Mouse (Mus musculus) common myeloid progenitor, adult 5-6 weeks (primary cell): ENCODE data around the gene Hyal1. TPM values are rescaled to one million over a fixed set of nuclear protein-coding genes. Genes with fewer than 3 reads are reported as not detected.
"Not testable (repeated sequence)": the region's sequence is repeated elsewhere in the genome, so short reads cannot be mapped to it uniquely, and the experiment has no call there.

Source experiments
- ATAC-seq: replicated peaks from 2 replicates; pipeline ENCODE4 v1.8.0; 2016; ENCODE audit warnings: low read depth, mild to moderate bottlenecking, moderate TSS enrichment, inconsistent platforms; ENCODE audit not compliant: poor library complexity, severe bottlenecking
- total RNA-seq: library from RNA; stranded (forward); fragments of 200-1000, 187-1606 nt; gene quantifications from 2 replicates; pipeline ENCODE4 v1.2.3, GENCODE M21; 2017

Gene Hyal1
- total RNA-seq, 1 experiment from 2014 or later = 1.2 TPM

DNA sequence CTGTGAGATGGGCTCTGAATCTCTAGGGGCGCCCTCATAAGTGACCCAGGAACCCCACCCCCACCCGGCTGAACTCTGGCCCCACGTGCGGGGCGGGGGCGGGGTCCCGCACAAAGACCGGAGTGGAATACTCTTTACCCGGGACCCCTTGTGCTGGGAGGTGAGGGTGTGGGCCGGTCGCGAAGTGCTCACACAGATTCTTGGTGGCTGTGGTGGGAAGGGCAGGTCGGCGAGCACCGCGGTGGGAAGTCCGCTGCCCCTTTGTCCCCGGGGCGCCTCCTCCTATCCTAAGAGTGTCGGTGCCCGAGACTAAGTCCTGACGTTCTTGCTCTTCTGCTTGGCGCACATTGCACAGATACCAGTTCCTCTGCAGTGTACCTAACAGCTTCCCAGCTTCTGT lies 7.5 kb upstream of the Hyal1 start:
- ATAC-seq = peak; percentile 10; the same call in 1 of the 2 replicates

DNA sequence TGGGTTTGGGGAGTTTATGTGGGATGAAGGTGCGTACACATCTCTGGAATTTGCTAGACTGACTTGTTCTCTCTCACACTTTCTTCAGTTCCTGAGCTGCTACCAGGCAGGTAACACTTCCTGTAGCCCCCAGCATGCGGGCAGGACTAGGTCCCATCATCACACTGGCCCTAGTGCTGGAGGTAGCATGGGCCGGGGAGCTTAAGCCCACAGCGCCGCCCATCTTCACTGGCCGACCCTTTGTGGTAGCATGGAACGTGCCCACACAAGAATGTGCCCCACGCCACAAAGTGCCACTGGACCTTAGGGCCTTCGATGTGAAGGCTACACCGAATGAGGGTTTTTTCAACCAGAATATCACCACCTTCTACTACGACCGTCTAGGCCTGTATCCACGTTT lies 6.7 kb upstream of the Hyal1 start:
- no peak for ATAC-seq

DNA sequence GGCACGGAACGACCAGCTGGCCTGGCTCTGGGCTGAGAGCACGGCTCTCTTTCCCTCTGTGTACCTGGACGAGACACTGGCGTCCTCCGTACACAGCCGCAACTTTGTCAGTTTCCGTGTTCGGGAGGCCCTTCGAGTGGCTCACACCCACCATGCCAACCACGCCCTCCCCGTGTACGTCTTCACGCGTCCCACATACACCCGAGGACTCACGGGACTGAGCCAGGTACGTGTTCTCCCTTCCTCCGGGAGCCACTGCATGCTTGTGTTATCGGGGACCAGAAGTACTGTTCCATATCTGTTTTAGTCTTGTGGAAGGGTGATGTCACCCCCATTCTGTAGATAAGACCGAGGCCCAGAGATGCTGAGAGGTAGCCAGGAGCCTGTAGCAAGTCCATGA lies 5.9 kb upstream of the Hyal1 start:
- ATAC-seq = no peak

DNA sequence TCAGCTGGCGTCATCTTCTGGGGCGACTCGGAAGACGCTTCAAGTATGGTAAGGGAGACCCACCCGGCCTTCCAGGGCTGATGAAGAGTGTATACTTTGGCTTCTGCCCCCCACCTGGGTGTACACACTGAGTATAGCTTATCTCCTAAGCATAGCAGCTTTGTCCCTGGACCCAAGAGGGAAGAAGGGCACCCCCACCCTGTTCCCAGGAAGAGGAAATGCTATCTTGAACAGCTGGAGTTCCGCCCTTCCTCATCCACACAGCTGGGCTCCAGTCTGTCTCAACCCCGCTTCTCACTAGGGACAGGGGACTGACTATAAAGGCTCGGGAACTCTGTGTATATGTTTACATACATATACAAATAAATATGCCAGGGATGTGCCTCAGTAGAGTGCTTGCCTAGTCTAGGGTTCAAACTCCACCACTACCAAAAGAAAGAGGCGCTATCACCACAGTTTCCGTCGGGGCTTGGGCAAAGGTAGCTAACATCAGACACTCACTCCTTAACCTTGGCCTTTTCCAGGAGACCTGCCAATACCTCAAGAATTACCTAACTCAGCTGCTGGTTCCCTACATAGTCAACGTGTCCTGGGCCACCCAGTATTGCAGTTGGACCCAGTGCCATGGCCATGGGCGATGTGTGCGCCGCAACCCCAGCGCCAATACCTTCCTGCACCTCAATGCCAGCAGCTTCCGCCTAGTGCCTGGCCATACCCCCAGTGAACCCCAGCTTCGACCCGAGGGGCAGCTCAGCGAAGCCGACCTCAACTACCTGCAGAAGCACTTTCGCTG lies 5.0 kb upstream of the Hyal1 start:
- no peak for ATAC-seq

DNA sequence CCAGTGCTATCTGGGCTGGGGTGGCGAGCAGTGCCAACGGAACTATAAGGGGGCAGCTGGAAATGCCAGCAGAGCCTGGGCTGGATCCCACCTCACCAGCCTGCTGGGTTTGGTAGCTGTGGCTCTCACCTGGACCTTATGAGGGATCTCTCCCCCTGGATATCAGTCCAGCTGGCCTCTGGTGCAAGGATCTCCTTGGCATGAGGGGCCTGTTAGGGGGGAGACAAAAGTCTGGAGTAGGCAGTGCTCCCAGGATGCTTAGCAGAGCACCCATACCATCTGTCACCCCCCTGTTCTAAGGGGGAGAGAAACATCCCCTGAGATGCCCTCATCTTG lies 4.4 kb upstream of the Hyal1 start:
- ATAC-seq = no peak

DNA sequence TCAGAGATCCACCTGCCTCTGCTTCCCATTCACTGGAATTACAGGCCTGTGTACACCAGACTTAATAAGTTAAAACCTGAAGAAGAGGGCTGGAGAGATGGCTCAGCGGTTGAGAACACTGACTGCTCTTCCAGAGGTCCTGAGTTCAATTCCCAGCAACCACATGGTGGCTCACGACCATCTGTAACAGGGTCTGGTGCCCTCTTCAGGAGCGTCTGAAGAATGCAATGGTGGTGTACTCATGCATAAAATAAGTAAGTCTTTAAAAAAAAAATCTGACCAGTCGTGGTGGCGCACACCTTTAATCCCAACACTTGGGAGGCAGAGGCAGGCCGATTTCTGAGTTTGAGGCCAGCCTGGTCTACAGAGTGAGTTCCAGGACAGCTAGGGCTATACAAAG lies 3.0 kb upstream of the Hyal1 start:
- not testable (repeated sequence) for ATAC-seq

DNA sequence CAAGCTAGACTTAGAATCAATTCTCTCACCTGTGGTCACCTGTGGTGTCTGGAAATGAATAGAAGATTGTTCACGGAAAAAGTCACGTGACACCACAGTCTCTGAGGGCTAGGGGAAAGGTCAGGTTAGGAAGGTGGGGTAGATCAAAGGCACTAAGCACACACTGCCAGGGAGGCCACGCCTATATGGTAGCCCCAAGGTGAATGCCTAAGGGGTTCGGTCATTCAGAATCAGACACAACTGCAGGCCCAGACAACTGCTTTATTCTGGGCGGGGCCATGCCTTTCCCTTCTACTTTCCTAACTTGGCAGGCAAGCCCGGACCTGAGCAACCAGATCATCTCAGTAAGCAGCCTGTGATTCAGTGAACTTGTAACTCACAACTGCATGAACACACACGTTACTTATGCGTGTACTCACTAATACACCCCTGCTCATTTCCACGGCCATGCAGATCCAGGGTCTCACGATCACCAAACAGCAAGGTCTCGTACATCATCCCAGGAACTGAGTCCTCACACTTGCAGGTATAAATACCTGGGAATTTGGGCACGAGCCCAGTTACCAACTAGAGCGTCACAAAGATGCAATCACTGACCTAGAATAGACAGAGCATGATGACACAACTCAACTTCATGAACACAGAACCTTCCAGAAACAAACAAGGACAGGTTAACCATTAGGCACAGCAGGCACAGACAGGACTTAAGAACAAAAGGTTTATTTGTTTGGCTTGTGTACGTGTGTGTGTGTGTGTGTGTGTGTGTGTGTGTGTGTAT lies 959 bp upstream of the Hyal1 start:
- no peak for ATAC-seq

DNA sequence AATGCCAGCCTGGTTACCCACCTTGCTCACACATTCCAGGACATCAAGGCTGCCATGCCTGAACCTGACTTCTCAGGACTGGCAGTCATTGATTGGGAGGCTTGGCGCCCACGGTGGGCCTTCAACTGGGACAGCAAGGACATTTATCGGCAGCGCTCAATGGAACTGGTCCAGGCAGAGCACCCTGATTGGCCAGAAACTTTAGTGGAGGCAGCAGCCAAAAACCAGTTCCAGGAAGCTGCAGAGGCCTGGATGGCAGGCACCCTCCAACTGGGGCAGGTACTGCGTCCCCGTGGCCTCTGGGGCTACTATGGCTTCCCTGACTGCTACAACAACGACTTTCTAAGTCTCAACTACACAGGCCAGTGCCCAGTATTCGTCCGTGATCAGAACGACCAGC lies 1.1 kb downstream of the Hyal1 start:
- no peak for ATAC-seq

DNA sequence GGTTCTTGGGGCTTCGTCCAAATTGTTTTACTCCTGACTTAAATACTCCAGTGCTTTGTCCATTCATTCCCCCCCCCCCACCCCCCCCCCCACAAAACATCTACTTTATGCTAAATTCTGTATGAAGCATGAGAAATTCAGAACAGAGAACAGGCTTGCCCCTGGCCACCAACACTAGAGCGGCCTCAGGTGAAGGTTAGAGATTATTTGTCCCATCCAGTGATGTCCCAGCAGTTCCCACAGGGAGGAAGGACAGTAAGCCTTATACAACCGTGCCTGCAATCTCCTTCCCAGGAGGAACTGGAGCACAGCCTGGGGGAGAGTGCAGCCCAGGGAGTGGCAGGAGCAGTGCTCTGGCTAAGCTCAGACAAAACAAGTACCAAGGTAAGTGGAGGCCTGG lies 1.9 kb downstream of the Hyal1 start, which contains the start of gene Naa80:
Naa80 (plus strand) TSS at position 301 of the 400 bp plus-strand sequence.
- no peak for ATAC-seq

DNA sequence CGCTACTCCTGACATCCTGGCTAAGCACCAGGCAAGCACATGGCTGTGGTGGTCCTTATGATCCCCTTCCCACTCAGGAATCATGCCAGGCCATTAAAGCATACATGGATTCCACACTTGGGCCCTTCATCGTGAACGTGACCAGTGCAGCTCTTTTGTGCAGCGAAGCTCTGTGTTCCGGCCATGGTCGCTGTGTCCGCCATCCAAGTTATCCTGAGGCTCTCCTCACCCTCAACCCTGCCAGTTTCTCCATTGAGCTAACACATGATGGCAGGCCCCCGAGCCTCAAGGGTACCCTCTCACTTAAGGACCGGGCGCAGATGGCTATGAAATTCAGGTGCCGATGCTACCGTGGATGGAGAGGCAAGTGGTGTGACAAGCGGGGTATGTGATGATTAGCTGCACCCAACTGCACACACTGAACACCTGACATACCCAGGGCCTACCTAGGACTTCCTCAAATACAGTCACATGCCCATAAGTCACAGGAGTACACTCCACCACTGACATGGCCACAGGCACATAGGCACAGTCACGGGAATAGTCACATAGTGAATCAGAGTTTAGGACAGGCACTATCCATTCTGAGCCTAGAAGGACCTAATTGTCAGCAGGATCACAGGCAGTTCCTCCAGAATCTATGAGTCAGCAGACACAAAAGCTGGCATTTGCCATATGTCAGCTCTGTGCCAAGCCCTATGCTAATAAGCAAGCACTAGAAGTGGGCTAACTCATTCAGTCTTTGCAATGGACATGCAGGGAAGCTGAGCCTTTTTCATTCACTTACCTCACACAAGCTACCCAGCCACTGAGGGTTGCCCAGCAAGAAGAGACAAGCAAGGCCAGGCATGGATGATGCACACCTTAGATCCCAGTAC lies 2.5 kb downstream of the Hyal1 start:
- no peak for ATAC-seq

DNA sequence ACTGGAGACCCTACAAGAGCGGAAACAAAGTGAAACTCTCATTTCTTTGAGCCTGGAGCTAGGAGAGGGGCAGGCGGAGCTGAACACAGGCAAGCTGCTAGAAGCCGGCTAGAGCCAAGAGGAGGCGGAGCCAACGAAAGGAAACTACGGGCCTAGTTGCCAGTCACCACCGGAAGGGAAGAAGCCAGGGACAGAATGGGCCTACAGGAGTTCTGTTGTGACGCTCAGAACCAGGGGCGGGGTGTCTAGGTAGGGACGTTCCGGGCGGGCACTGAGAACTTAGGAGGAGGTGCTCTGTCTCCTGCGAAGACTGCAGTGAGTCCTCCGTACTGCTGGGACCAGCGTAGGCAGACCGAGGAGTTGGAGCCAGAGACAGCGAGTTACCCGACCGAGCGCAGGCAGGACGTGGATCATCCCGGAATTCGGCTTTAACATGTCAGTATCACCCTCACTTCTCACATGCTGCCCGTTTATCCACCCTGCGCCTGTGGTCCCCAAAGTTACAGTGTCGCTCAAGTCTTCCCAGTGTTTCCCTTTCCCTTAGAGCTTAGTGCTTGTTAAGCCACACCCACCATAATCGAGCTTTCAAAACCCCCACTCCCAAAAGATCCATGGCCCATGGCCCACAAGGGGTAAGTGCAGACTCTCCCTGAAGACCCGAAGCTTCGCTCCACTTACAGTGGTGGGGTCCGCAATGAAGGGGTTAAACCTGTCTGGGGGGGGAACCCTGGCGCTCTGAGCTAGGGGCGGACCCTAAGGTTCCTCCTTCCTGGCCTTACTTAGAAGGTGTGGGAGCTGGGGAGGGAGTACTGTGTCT lies 4.0 kb downstream of the Hyal1 start, which contains the start of gene Hyal3:
Hyal3 (plus strand) TSS at position 318 of the 817 bp plus-strand sequence.
- ATAC-seq = peak; percentile 77

DNA sequence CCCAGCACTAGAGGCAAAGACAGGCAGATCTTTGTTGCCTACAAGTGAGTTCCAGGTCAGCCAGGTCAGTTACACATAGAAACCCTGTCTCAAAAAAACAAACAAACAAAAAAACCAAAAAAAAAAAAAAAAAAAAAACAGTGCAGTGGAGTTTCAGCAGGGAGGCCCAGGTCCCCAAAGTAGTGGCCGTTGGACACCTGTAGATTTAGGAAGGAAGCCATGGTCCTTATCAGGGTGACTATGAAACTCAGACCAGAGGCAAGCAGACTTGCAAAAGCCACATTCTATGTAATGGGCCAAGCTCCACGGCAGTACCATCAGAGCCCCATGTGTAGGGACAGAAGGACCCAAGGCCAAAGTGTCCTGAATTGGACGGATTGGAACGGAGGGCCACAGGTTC lies 4.9 kb downstream of the Hyal1 start:
- ATAC-seq = no peak

DNA sequence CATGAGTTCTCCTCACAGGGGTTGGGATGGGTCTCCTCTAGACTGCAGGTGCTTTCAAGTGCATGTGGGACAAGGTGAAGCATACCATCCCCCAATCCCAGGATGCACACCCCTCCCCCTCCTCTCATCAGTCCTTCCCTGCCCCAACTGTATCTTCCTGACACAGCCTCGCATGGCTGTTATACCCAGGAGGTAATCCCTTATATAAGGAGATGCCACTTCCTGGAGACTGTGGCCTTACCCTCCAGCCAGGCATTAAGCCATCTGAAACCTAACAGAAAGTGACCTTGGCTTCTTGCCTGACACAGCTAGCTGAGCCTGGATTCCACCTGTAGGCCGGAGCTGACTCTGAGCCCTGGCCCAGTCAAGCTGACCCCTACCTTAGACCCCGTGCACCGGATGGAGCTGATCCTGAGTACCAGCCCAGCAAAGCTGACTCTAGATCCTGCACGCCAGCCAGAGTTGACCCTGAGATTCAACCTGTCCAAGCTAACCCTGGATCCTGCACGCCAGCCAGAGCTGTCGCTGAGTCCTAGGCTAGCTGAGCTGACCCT lies 5.9 kb downstream of the Hyal1 start:
- ATAC-seq = no peak

DNA sequence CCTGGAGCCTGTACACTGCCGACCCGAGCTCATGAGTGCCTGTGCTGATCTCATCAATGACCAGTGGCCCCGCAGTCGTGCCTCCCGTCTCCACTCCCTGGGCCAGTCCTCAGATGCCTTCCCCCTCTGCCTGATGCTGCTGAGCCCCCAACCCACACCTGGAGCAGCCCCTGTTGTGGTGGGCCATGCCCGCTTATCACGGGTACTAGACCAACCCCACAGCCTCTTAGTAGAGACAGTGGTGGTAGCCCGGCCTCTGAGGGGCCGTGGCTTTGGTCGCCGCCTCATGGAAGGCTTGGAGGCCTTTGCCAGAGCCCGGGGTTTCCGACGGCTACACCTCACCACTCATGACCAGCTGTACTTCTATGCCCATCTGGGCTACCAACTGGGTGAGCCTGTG lies 6.4 kb downstream of the Hyal1 start:
- ATAC-seq = no peak

DNA sequence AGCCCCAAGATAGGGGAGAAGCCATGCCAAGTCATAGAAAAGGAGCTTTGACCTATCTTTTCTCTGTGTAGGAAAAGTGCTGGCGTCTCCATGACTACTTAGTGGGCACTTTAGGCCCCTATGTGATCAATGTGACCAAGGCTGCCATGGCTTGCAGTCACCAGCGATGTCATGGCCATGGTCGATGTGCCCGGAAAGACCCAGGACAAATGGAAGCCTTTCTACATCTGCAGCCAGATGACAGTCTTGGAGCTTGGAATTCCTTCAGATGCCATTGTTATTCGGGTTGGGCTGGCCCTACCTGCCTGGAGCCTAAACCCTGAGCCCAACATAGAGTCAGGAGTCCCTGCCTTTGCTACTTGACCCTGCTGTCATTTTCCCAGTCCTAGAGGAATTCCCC lies 9.8 kb downstream of the Hyal1 start:
- no peak for ATAC-seq

DNA sequence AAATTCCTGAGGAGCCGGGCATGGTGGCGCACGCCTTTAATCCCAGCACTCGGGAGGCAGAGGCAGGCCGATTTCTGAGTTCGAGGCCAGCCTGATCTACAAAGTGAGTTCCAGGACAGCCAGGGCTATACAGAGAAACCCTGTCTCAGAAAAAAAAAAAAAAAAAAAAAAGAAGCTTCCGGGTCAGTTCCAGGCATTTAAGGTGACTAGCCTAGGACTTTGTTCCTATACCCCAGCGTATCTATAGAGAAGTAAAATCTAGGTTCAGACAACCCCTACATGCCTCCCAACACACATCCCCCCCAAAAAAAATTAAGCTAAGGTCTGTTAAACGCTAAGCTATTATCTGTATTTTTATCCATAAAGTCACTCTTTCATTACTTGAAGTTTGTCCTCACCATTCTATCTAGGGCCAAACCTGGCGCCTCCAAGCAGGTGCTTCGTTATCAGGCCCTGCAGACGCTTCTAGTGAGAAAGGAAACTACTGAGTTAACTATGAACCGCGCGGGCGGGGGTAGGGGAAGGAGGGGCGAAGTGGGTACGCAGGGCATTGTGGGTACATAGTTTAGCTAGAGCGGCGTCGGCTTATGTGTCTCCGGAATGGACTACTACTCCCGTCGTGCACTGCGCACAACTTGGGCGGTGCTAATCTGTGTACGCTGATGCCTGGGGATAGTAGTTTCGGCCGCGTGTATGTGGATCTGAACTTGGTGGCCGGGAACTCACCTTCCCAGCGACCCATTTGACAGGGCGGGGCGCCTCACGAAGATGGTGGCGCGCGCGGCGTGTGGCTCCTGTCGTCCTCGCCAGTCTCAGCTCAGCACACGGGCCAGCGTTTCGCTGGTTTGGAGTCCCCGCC lies 10.5 kb downstream of the Hyal1 start, which contains the start of gene Ifrd2:
Ifrd2 (plus strand) TSS at position 669 of the 859 bp plus-strand sequence.
- peak; percentile 95 for ATAC-seq

DNA sequence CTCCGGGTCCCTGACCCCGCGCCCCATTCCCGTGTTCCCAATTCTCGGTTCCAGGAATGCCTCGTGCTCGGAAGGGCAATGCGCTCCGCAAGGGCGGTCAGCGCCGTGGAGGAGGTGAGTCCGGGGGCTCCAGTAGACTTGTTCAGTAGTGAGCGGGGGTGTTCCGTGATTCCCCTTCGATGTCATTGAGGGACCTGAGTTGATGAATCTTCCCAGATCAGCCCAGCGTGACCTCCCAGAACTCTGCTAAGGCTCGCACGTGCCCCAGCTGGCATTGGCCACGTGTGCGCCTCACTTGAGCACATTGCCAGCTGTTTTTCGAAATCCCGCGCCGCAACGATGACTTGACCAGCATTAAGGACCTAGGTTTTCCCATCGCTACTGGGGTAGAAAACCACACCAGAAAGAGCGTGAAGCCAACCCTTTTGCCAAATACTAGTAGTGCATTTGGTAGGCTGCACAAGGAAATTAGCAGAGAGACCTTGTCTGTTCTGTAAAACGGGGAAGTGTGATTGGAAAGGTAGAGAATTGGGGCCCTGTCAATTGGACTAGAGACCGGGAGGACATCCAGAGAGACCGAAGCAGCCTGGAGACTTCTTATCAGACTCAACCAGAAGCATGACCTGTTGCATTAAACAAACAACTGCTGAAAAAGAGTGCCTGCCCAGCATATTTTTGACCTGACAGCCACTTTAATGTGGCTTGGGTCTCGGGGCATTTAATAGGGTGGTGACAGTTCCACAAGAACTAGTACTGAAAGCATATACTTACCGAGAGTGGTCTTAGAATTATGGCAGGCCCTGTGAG lies 11.3 kb downstream of the Hyal1 start:
- ATAC-seq = peak; percentile 11
